Mouse (Mus musculus) left cerebral cortex, postnatal 10 days (tissue): ENCODE measurements around the gene Rpf2. TPM values are rescaled to one million over a fixed set of nuclear protein-coding genes. Genes with fewer than 3 reads are reported as not detected.

Source experiments
- DNase-seq, 2 experiments: peaks; one replicate each; pipeline ENCODE4 v3.0.0; 2021 to 2022; ENCODE audit warnings: low spot score in 2 of 2, mixed read lengths in 1 of 2; ENCODE audit errors: extremely low spot score in 1 of 2
- intact Hi-C: fragments of 180-260 bp; cut with DNase I; formaldehyde crosslinking; loops from one replicate; pipeline ENCODE4 v1.15.1; 2025
- total RNA-seq, 2 experiments: library from RNA; stranded (reverse); gene quantifications; 2 replicates each; pipeline ENCODE4 v1.2.3; 2021

Gene Rpf2
- total RNA-seq, 2 experiments from 2014 or later = 25.9 to 30.9 TPM

- intact Hi-C loops = no loop called here
- no peak for DNase-seq
Observed at GRCm38 (mm10) chr10:40188831-40189230, 58.0 kb downstream of the Rpf2 start.

GRCm38 (mm10) chr10:40185956-40186355, 60.9 kb downstream of the Rpf2 start:
- intact Hi-C loops = no loop called here
- DNase-seq = no peak

GRCm38 (mm10) chr10:40180011-40180410, 66.8 kb downstream of the Rpf2 start:
- DNase-seq = no peak
- intact Hi-C loops = no loop called here

- DNase-seq = no peak
- intact Hi-C loops = no loop called here
Observed at GRCm38 (mm10) chr10:40179142-40179541, 67.7 kb downstream of the Rpf2 start.

DNA sequence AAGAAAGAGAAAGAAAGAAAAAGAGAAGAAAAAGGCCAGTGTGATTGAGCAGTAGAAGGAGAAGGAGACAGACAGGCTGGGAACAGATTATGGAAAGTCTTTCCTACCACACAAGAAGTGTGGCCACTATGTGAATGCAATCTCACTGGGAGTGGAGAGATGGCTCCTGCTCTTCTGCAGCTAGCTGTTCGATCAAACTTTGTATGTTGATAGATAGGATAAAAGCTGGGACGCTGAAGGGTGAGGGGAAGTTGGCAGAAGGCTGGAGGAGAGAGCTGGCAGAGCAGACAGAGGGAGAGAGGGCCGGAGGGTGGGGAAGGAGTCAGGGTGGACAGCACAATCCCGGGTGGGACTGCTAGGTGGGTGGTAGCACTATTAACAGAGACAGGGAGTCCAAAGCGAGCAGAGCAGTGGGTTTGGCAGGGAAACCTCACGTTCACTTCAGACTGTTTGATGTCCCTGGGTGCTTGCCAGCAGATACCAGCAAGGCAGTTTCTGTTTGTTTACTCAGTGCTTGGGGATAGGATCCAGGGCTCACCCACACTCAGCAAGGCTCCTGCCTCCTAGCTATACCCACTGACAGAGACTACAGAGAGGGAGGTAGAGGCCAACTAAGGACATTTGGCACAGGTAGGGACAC, 69.4 kb downstream of the Rpf2 start:
- intact Hi-C loops = no loop called here

More for the DNA sequence above, 69.4 kb downstream of the Rpf2 start:
- DNase-seq = peak; percentile 35 to 64

Other genes with a start within 250 kb of the Rpf2 start
- gene Mfsd4b1, start 221.8 kb downstream of the Rpf2 start, total RNA-seq = under 1 TPM in 1 of 2 experiments, not detected in 1; 0.28 TPM
- 1 to 10 TPM; 2.7 to 2.8 TPM for gene Slc16a10, start 104.8 kb downstream of the Rpf2 start, total RNA-seq
- 10 to 100 TPM; 25.1 to 28.8 TPM for gene Gtf3c6, start 11.1 kb upstream of the Rpf2 start, total RNA-seq
- gene Amd1, start 55.1 kb upstream of the Rpf2 start, total RNA-seq = 10 to 100 TPM; 47.5 to 50.0 TPM
- 10 to 100 TPM; 44.0 to 46.7 TPM for gene Cdk19, start 92.5 kb upstream of the Rpf2 start, total RNA-seq